Mouse (Mus musculus): Measurements from ENCODE around the gene Edc3. TPM values are rescaled to one million over a fixed set of nuclear protein-coding genes. Genes with fewer than 3 reads are reported as not detected.

Gene Edc3
- polyA plus RNA-seq, 1 experiment from 2014 or later: 42.8 TPM

DNA sequence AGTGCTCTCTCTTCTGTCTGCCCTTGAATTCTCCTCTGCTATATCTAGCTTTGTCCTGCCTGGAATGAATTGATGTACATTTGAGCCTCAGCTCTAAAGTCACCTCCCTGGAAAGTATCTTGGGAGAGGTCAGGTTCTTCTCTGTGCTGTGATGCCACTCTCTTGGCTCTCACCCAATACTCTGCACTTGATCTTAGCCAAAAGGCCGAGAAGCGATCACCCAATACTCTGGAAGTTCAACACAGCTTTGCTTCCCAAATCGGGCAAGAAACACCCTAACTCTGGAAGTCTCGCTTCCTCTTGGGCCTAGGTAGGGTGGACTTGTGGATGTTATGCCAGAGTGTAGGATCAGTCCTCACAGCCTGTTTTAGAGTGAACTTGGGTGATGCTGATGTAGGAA, 58.9 kb downstream of the Edc3 start:
- Histone ChIP-seq H3K27ac (replicated peaks) (no peak overlapping the region), H3K4me3 (no peak overlapping the region), H3K4me1 (peaks cover 40% of the 10 kb centered on the region), H3K27me3 (ENCODE audit: low read depth, poor library complexity, severe bottlenecking) (0 out of 2 replicates have a peak, but pooled peaks cover 11% of the 10 kb centered on the region), H3K9me3 (replicated peaks) (no peaks in the 10 kb centered on the region), H3K36me3 (no peaks in the 10 kb centered on the region)
- WGBS: 91% methylated on average over 4 of the region's 4 CpGs
- DNase-seq (ENCODE audit: low spot score): no peak

DNA sequence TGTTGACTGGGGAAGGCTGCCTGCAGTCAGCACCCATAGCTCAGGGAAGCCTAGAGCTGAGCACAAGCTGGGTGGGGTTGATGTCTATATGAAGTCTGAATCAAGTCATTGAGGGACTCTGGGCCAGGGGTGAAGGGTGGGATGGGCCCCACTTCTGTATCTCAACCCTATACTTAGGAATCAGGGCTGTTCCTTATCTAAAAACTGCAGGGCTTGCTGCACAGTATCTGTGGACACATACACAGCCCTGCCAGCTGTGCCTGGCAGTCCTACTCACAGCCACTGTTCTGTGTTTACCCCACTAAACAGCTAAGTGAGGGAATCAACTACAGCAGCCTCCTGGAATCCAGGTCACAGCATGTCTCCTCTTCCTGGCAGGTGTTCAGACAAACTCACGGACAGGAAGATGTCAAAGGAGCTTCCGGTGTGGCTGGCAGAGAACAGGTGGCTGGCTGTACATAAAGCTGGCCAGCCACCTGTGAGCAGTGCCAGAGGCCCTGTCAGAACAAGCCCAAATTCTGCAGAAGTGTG, 61.3 kb downstream of the Edc3 start:
- H3K4me3 ChIP-seq: no peak overlapping the region
- H3K27me3 ChIP-seq (ENCODE audit: low read depth, poor library complexity, severe bottlenecking): 0 out of 2 replicates have a peak, but pooled peaks cover 11% of the 10 kb centered on the region
- H3K9me3 ChIP-seq (replicated peaks): no peaks in the 10 kb centered on the region
- peaks cover 23% of the 10 kb centered on the region for H3K4me1 ChIP-seq
- DNase-seq (ENCODE audit: low spot score): no peak
- WGBS: 78% methylated on average over 2 of the region's 2 CpGs
- H3K36me3 ChIP-seq: no peaks in the 10 kb centered on the region
- H3K27ac ChIP-seq (replicated peaks): 0 out of 2 replicates have a peak overlapping the region, but pooled peaks have one; percentile 13

DNA sequence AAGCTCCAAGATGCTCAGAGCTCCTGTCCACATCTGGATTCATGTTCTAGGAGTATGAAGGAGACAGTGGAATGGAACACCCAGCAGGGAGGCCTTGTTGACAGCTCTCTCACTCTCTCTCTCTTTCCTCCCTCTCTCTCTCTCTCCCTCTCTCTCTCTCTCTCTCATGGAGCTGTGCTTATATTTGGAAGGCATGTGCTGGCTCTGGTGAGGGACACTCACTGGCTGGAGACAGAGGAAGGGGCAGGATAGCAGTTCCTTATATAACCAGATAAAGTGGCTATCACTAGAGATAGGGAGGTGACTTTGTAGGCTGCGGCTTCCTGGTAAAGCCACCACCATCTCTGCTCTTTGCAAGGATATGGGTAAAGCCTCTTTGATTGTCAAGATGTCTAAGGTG, 61.9 kb downstream of the Edc3 start:
- WGBS: 96% methylated on average over 1 of the region's 1 CpGs
- Histone ChIP-seq H3K4me3 (no peak overlapping the region), H3K27ac (replicated peaks) (0 out of 2 replicates have a peak overlapping the region, but pooled peaks have one; percentile 13), H3K4me1 (peaks cover 23% of the 10 kb centered on the region), H3K36me3 (no peaks in the 10 kb centered on the region), H3K9me3 (replicated peaks) (no peaks in the 10 kb centered on the region), H3K27me3 (ENCODE audit: low read depth, poor library complexity, severe bottlenecking) (0 out of 2 replicates have a peak, but pooled peaks cover 11% of the 10 kb centered on the region)
- DNase-seq (ENCODE audit: low spot score): no peak

DNA sequence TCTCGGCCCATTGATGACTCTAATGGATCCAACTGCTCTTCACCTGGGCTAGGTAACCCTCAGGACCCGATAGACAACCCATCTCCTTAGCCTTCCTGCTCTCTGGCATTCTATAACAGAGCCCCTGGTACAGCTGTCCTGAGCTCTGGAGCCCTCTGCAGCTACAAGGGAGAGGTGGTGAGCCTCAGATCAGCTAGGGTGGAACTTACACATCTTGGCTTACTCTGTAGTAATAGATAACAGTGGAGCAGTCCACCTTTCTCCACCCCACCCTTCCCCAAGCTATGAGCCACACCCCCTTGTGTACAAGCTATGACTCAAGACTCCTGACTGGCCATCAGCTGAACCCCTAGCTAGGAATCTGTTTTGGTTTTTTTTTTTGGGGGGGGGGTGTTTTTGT, 62.5 kb downstream of the Edc3 start:
- H3K27me3 ChIP-seq (ENCODE audit: low read depth, poor library complexity, severe bottlenecking): 0 out of 2 replicates have a peak, but pooled peaks cover 11% of the 10 kb centered on the region
- 91% methylated on average over 2 of the region's 2 CpGs for WGBS
- H3K9me3 ChIP-seq (replicated peaks): no peaks in the 10 kb centered on the region
- no peak overlapping the region for H3K4me3 ChIP-seq
- H3K27ac ChIP-seq (replicated peaks): no peak overlapping the region
- DNase-seq (ENCODE audit: low spot score): no peak
- H3K4me1 ChIP-seq: peaks cover 22% of the 10 kb centered on the region
- no peaks in the 10 kb centered on the region for H3K36me3 ChIP-seq

DNA sequence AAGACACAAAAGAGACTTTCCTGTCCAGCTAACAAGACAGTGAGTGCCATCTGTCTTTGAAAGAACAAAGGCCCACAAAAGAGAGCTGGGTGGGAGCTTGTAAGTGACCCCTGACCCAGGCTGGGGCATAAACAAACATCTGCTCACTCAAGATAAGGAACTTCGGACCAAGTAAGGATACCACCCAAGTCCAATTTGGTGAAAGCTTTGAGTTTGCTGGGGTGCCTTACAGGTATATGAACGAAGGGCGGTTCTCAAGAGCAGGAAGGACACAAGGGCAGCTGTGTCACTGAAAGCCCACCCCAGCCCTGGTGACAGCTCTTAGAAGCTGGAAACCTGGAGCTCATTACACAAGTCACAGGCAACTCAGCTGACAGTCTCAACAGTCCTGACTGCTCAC, 65.4 kb downstream of the Edc3 start:
- no peaks in the 10 kb centered on the region for H3K9me3 ChIP-seq (replicated peaks)
- peaks cover 5% of the 10 kb centered on the region; the same call in 1 of the 2 replicates for H3K36me3 ChIP-seq
- no peaks in the 10 kb centered on the region for H3K27me3 ChIP-seq (ENCODE audit: low read depth, poor library complexity, severe bottlenecking)
- H3K27ac ChIP-seq (replicated peaks): 0 out of 2 replicates have a peak overlapping the region, but pooled peaks have one; percentile 67
- H3K4me3 ChIP-seq: no peak overlapping the region
- 71% methylated on average over 3 of the region's 3 CpGs for WGBS
- H3K4me1 ChIP-seq: peaks cover 15% of the 10 kb centered on the region
- DNase-seq (ENCODE audit: low spot score): no peak

DNA sequence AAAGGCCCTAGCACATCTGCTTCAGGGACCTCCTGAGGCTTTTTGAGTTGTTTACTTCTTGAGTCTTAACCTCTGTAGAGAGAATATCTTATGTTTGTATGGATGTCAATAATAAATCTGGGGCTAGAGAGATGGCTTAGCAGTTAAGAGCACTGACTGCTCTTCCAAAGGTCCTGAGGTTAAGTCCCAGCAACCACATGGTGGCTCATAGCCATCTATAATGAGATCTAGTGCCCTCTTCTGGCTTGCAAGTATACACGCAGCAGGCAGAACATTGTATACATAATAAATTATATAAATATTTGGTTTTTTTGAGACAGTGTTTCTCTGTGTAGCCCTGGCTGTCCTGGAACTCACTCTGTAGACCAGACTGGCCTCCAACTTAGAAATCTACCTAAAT, 65.8 kb downstream of the Edc3 start:
- WGBS: 8% methylated on average over 1 of the region's 1 CpGs
- no peaks in the 10 kb centered on the region for H3K27me3 ChIP-seq (ENCODE audit: low read depth, poor library complexity, severe bottlenecking)
- no peak overlapping the region for H3K4me3 ChIP-seq
- H3K9me3 ChIP-seq (replicated peaks): no peaks in the 10 kb centered on the region
- peaks cover 5% of the 10 kb centered on the region; the same call in 1 of the 2 replicates for H3K36me3 ChIP-seq
- DNase-seq (ENCODE audit: low spot score): no peak
- no peak overlapping the region for H3K27ac ChIP-seq (replicated peaks)
- peaks cover 15% of the 10 kb centered on the region for H3K4me1 ChIP-seq

DNA sequence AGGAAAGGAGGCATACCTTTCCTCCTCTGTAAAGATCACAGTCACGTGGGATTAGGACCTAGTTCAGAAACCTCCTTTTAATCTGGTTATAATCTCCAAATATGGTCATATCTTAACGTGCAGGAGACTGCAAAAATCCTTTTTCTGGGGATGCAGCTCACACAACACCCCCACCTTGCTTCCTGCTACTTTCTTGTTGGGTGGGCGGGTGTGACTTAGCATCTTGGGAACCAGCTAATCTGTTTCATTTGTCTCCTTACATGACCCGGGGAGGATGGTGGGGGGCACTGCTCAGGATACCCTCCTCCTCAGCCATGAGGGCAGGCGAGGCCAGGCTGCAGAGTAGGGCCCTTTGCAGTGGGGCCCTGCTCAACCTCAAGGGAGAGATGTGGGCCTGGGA, 66.7 kb downstream of the Edc3 start:
- H3K36me3 ChIP-seq: peaks cover 5% of the 10 kb centered on the region; the same call in 1 of the 2 replicates
- no peaks in the 10 kb centered on the region for H3K27me3 ChIP-seq (ENCODE audit: low read depth, poor library complexity, severe bottlenecking)
- no peak for DNase-seq (ENCODE audit: low spot score)
- H3K27ac ChIP-seq (replicated peaks): no peak overlapping the region
- WGBS: 76% methylated on average over 5 of the region's 5 CpGs
- no peak overlapping the region for H3K4me3 ChIP-seq
- no peaks in the 10 kb centered on the region for H3K9me3 ChIP-seq (replicated peaks)
- peaks cover 15% of the 10 kb centered on the region for H3K4me1 ChIP-seq

DNA sequence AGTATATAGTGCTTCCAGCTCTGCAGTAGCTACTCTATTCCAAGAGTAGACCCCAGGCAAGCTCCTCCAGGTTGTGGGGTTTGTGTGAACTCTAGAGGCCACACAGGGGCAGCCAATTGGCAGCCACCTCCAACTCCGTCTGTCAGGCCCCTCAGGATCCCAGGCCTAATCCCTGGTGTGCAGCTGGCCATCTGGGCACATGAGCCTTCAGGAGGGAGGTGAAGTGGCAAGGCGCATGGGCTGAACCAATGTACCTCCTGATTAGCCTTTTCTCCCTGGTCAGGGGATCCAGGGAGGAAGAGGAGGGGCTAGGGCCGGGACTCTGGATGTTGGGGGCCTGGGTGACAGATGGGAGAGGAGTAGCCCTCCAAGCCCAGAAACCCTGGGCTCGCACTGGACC, 67.4 kb downstream of the Edc3 start:
- Histone ChIP-seq H3K4me3 (no peak overlapping the region), H3K9me3 (replicated peaks) (no peaks in the 10 kb centered on the region), H3K36me3 (peaks cover 5% of the 10 kb centered on the region; the same call in 1 of the 2 replicates), H3K4me1 (peaks cover 15% of the 10 kb centered on the region), H3K27ac (replicated peaks) (peak overlapping the region; percentile 55), H3K27me3 (ENCODE audit: low read depth, poor library complexity, severe bottlenecking) (no peaks in the 10 kb centered on the region)
- 70% methylated on average over 4 of the region's 4 CpGs for WGBS
- no peak for DNase-seq (ENCODE audit: low spot score)

DNA sequence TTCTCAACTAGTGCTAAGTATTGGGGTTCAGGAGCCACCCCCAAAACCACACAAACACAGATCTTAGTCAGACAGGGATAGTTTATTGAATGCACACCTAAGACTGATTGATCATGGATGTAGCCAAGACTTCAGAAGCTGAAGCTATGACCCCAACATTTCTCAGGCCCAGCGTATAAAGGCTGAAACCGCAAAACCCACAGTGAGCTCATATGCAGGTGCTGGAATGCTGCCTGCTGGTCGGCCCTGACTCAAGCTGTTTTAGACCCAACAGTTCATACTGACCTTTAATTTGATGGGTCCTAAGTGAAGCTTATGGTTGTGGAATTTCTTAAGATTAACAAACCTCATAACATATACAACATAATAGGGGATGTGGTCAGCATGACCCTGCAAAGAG, 74.3 kb downstream of the Edc3 start:
- Histone ChIP-seq H3K9me3 (replicated peaks) (no peaks in the 10 kb centered on the region), H3K27me3 (ENCODE audit: low read depth, poor library complexity, severe bottlenecking) (no peaks in the 10 kb centered on the region), H3K4me1 (no peaks in the 10 kb centered on the region), H3K4me3 (no peak overlapping the region), H3K27ac (replicated peaks) (no peak overlapping the region), H3K36me3 (peaks cover 20% of the 10 kb centered on the region)
- WGBS: 92% methylated on average over 3 of the region's 3 CpGs
- no peak for DNase-seq (ENCODE audit: low spot score)

DNA sequence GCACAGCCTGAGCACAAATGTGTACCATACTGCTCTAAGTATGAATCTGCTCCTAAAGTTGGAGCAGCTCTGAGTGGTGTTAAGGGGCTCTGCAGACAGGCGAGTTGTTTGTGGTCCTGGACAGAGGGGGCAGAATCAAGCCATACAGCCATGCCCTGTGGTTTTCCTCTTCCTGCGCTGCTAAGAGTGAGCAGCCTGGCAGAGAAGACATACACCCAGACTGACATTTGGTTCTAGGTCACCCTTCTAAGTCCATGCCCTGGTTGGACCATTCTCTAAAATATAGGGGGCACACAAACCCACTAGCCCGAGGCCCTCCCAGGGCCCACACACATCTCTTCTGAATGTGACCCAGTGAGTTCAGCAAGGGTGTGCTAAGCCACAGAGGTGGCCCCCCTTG, 81.4 kb downstream of the Edc3 start:
- WGBS: 90% methylated on average over 3 of the region's 3 CpGs
- no peak overlapping the region for H3K4me3 ChIP-seq

DNA sequence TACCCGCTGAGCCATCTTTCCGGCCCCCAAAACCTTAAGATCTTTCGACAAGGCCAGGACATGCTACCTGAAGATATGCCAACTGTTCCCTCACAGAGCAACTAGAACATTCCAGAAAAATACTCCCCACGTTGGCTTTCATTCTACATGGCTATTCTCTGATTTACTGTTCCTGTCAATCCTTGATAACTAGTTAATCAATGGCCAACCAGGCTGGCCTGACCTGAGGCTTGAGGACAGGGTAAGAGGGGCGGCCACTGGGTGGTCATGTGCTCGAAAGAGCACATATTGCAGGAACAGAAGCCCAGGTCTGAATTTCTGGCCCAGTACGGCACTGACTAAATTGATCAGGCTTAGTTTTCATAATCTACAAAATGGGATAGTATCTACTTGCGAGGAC, 89.1 kb downstream of the Edc3 start:
- no peaks in the 10 kb centered on the region for H3K27me3 ChIP-seq (ENCODE audit: low read depth, poor library complexity, severe bottlenecking)
- H3K4me3 ChIP-seq: no peak overlapping the region
- no peaks in the 10 kb centered on the region for H3K9me3 ChIP-seq (replicated peaks)
- H3K36me3 ChIP-seq: peaks cover 90% of the 10 kb centered on the region
- DNase-seq (ENCODE audit: low spot score): no peak
- H3K27ac ChIP-seq (replicated peaks): no peak overlapping the region
- H3K4me1 ChIP-seq: peaks cover 17% of the 10 kb centered on the region
- 95% methylated on average over 8 of the region's 8 CpGs for WGBS

More for the DNA sequence above, 81.4 kb downstream of the Edc3 start:
- Histone ChIP-seq H3K4me1 (no peaks in the 10 kb centered on the region), H3K36me3 (peaks cover 77% of the 10 kb centered on the region), H3K27me3 (ENCODE audit: low read depth, poor library complexity, severe bottlenecking) (no peaks in the 10 kb centered on the region), H3K9me3 (replicated peaks) (no peaks in the 10 kb centered on the region), H3K27ac (replicated peaks) (no peak overlapping the region)
- no peak for DNase-seq (ENCODE audit: low spot score)

DNA sequence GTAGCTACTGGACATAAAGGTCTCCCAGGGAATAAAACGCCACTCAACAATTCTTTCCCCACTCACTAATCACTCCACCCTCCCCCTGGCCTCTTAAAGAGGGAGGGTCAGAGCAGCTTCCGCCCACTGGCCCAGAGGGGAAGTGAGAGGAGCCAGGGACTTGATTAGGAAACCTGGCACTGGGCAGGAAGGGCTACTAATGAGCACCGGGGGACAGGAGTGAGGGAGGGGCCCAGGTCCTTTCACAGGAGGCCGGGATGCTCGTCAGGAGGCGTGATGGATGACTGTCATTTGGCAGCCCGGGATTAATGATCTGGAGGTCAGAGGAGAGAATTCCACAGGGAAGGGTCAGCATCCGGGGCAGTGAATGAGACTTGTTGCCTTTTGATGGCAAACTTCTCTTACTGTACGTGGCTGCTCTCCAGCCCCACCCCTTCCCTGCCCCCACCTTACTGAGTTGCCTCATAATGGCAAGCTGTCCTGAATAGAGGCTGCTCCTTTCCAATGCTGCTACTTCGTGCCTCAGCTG, 90.4 kb downstream of the Edc3 start:
- no peak for DNase-seq (ENCODE audit: low spot score)
- Histone ChIP-seq H3K4me3 (no peak overlapping the region), H3K9me3 (replicated peaks) (no peaks in the 10 kb centered on the region), H3K27ac (replicated peaks) (peak overlapping the region; percentile 7), H3K36me3 (peaks cover 80% of the 10 kb centered on the region), H3K4me1 (peaks cover 30% of the 10 kb centered on the region), H3K27me3 (ENCODE audit: low read depth, poor library complexity, severe bottlenecking) (no peaks in the 10 kb centered on the region)
- WGBS: 35% methylated on average over 10 of the region's 10 CpGs

DNA sequence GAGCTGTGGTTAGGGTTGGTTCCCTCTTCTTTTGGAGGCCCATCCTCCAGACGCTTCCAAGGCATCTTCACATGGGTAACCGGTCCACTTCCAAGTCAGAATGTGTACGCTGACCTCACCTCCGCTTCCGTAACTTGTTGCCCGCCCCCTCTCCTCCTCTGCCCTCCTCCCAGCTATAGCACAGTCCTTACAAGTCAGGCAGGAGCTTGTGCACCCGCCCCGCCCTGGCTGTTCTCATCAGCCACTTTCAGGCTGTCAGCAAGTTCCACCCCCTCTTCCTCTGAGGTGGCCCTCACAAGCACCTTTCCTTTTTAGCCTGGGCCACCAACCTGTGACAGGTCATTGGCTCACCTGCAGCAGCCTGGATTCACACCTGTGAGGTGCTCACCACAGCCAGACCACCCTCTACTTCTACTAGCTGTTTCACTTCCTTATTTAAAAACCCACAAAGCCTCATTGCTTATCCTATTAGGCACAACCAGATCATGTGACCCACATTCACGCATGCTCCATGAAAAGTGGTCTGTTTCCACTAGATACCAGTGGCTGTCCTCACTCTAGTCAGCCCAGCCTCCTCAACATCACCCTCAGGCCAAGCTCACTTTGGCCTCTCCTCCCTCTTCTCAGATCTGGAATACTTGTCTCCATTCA, 92.1 kb downstream of the Edc3 start:
- Histone ChIP-seq H3K27ac (replicated peaks) (no peak overlapping the region), H3K4me3 (no peak overlapping the region), H3K36me3 (peaks cover 66% of the 10 kb centered on the region), H3K9me3 (replicated peaks) (no peaks in the 10 kb centered on the region), H3K27me3 (ENCODE audit: low read depth, poor library complexity, severe bottlenecking) (no peaks in the 10 kb centered on the region), H3K4me1 (peaks cover 33% of the 10 kb centered on the region)
- DNase-seq (ENCODE audit: low spot score): no peak
- 91% methylated on average over 9 of the region's 9 CpGs for whole genome bisulfite sequencing
